Mouse (Mus musculus): ENCODE results near the gene Hmga1b. TPM values are rescaled to one million over a fixed set of nuclear protein-coding genes. Genes with fewer than 3 reads are reported as not detected.

Hmga1b gene
- polyA plus RNA-seq, 1 experiment from 2014 or later = 1.6 TPM

- no peak for DNase-seq
- Histone ChIP-seq H3K4me1 (ENCODE audit: insufficient read depth) (peaks cover 15% of the 10 kb centered on the region), H3K27me3 (ENCODE audit: insufficient read depth, low read length) (0 out of 2 replicates have a peak, but pooled peaks cover 8% of the 10 kb centered on the region), H3K36me3 (replicated peaks; ENCODE audit: insufficient read depth, low read length) (0 out of 2 replicates have a peak, but pooled peaks cover 2% of the 10 kb centered on the region), H3K4me3 (ENCODE audit: low read depth, low read length) (no peak overlapping the region), H3K27ac (ENCODE audit: low read depth) (no peak overlapping the region), H3K9ac (replicated peaks) (no peak overlapping the region), H3K4me2 (ENCODE audit: low read depth, low read length) (no peak overlapping the region), H3K9me3 (ENCODE audit: low read length) (no peaks in the 10 kb centered on the region)
- no peak for TF ChIP-seq CTCF (IDR thresholded peaks at IDR 0.05; ENCODE audit: low read depth)
- TF ChIP-seq EP300 (IDR thresholded peaks at IDR 0.05; ENCODE audit: low read depth) = no peak
- no peak for ATAC-seq
- WGBS (ENCODE audit: insufficient replicate concordance) = 85% methylated on average over 10 of the region's 10 CpGs
Measured at GRCm38 (mm10) chr11:120730331-120730870, 32.2 kb upstream of the Hmga1b start.

GRCm38 (mm10) chr11:120731395-120731794 lies 31.2 kb upstream of the Hmga1b start:
- H3K4me1 ChIP-seq (ENCODE audit: insufficient read depth) = peaks cover 7% of the 10 kb centered on the region
- DNase-seq = no peak
- H3K27me3 ChIP-seq (ENCODE audit: insufficient read depth, low read length) = 0 out of 2 replicates have a peak, but pooled peaks cover 8% of the 10 kb centered on the region
- H3K4me2 ChIP-seq (ENCODE audit: low read depth, low read length) = no peak overlapping the region
- no peak overlapping the region for H3K4me3 ChIP-seq (ENCODE audit: low read depth, low read length)
- TF ChIP-seq CTCF (IDR thresholded peaks at IDR 0.05; ENCODE audit: low read depth) (no peak), EP300 (IDR thresholded peaks at IDR 0.05; ENCODE audit: low read depth) (no peak)
- no peaks in the 10 kb centered on the region for H3K36me3 ChIP-seq (replicated peaks; ENCODE audit: insufficient read depth, low read length)
- H3K9me3 ChIP-seq (ENCODE audit: low read length) = no peaks in the 10 kb centered on the region
- H3K27ac ChIP-seq (ENCODE audit: low read depth) = no peak overlapping the region
- WGBS (ENCODE audit: insufficient replicate concordance) = 76% methylated on average over 1 of the region's 1 CpGs
- no peak for ATAC-seq
- H3K9ac ChIP-seq (replicated peaks) = no peak overlapping the region

GRCm38 (mm10) chr11:120731858-120732680 lies 30.5 kb upstream of the Hmga1b start, which contains the start of gene Cbr2:
Cbr2 (minus strand) TSS chr11:120732114.
- Histone ChIP-seq H3K4me1 (ENCODE audit: insufficient read depth) (peaks cover 2% of the 10 kb centered on the region; the same call in 1 of the 2 replicates), H3K4me2 (ENCODE audit: low read depth, low read length) (no peak within 1 kb of the TSS), H3K4me3 (ENCODE audit: low read depth, low read length) (no peak within 1 kb of the TSS), H3K9me3 (ENCODE audit: low read length) (no peaks in the 10 kb centered on the region), H3K27me3 (ENCODE audit: insufficient read depth, low read length) (0 out of 2 replicates have a peak, but pooled peaks cover 8% of the 10 kb centered on the region), H3K27ac (ENCODE audit: low read depth) (no peak within 1 kb of the TSS), H3K36me3 (replicated peaks; ENCODE audit: insufficient read depth, low read length) (no peaks in the 10 kb centered on the region), H3K9ac (replicated peaks) (no peak within 1 kb of the TSS)
- TF ChIP-seq EP300 (IDR thresholded peaks at IDR 0.05; ENCODE audit: low read depth) (no peak), CTCF (IDR thresholded peaks at IDR 0.05; ENCODE audit: low read depth) (no peak)
- ATAC-seq = no peak
- WGBS (ENCODE audit: insufficient replicate concordance) = 68% methylated on average over 12 of the region's 12 CpGs
- no peak for DNase-seq

- no peak for DNase-seq
Measured at GRCm38 (mm10) chr11:120733521-120733920, 29.1 kb upstream of the Hmga1b start.

GRCm38 (mm10) chr11:120736424-120736823 lies 26.2 kb upstream of the Hmga1b start:
- Histone ChIP-seq H3K4me3 (ENCODE audit: low read depth, low read length) (no peak overlapping the region), H3K4me1 (ENCODE audit: insufficient read depth) (no peaks in the 10 kb centered on the region), H3K27ac (ENCODE audit: low read depth) (no peak overlapping the region), H3K9me3 (ENCODE audit: low read length) (no peaks in the 10 kb centered on the region), H3K4me2 (ENCODE audit: low read depth, low read length) (no peak overlapping the region), H3K36me3 (replicated peaks; ENCODE audit: insufficient read depth, low read length) (no peaks in the 10 kb centered on the region), H3K27me3 (ENCODE audit: insufficient read depth, low read length) (0 out of 2 replicates have a peak, but pooled peaks cover 3% of the 10 kb centered on the region), H3K9ac (replicated peaks) (no peak overlapping the region)
- 65% methylated on average over 6 of the region's 6 CpGs for WGBS (ENCODE audit: insufficient replicate concordance)
- ATAC-seq (no peak), DNase-seq (no peak)
- TF ChIP-seq CTCF (IDR thresholded peaks at IDR 0.05; ENCODE audit: low read depth) (no peak), EP300 (IDR thresholded peaks at IDR 0.05; ENCODE audit: low read depth) (no peak)

More at GRCm38 (mm10) chr11:120733521-120733920, 29.1 kb upstream of the Hmga1b start:
- TF ChIP-seq EP300 (IDR thresholded peaks at IDR 0.05; ENCODE audit: low read depth) (no peak), CTCF (IDR thresholded peaks at IDR 0.05; ENCODE audit: low read depth) (no peak)
- WGBS (ENCODE audit: insufficient replicate concordance) = 45% methylated on average over 6 of the region's 6 CpGs
- Histone ChIP-seq H3K9me3 (ENCODE audit: low read length) (no peaks in the 10 kb centered on the region), H3K4me2 (ENCODE audit: low read depth, low read length) (no peak overlapping the region), H3K36me3 (replicated peaks; ENCODE audit: insufficient read depth, low read length) (no peaks in the 10 kb centered on the region), H3K27ac (ENCODE audit: low read depth) (no peak overlapping the region), H3K4me1 (ENCODE audit: insufficient read depth) (peaks cover 2% of the 10 kb centered on the region; the same call in 1 of the 2 replicates), H3K27me3 (ENCODE audit: insufficient read depth, low read length) (0 out of 2 replicates have a peak, but pooled peaks cover 8% of the 10 kb centered on the region), H3K4me3 (ENCODE audit: low read depth, low read length) (no peak overlapping the region), H3K9ac (replicated peaks) (no peak overlapping the region)
- no peak for ATAC-seq

- H3K4me1 ChIP-seq (ENCODE audit: insufficient read depth) = no peaks in the 10 kb centered on the region
- H3K9ac ChIP-seq (replicated peaks) = no peak overlapping the region
- ATAC-seq (no peak), DNase-seq (no peak)
- no peak overlapping the region for H3K4me3 ChIP-seq (ENCODE audit: low read depth, low read length)
- no peaks in the 10 kb centered on the region for H3K9me3 ChIP-seq (ENCODE audit: low read length)
- WGBS (ENCODE audit: insufficient replicate concordance) = 90% methylated on average over 5 of the region's 5 CpGs
- TF ChIP-seq EP300 (IDR thresholded peaks at IDR 0.05; ENCODE audit: low read depth) (no peak), CTCF (IDR thresholded peaks at IDR 0.05; ENCODE audit: low read depth) (no peak)
- H3K27ac ChIP-seq (ENCODE audit: low read depth) = no peak overlapping the region
- H3K36me3 ChIP-seq (replicated peaks; ENCODE audit: insufficient read depth, low read length) = no peaks in the 10 kb centered on the region
- H3K27me3 ChIP-seq (ENCODE audit: insufficient read depth, low read length) = no peaks in the 10 kb centered on the region
- H3K4me2 ChIP-seq (ENCODE audit: low read depth, low read length) = no peak overlapping the region
Measured at GRCm38 (mm10) chr11:120740981-120741380, 21.6 kb upstream of the Hmga1b start.

All from liver, postnatal 0 days (tissue).